ENCODE assay signal across 9 mouse cellular contexts in the genomic region with DNA sequence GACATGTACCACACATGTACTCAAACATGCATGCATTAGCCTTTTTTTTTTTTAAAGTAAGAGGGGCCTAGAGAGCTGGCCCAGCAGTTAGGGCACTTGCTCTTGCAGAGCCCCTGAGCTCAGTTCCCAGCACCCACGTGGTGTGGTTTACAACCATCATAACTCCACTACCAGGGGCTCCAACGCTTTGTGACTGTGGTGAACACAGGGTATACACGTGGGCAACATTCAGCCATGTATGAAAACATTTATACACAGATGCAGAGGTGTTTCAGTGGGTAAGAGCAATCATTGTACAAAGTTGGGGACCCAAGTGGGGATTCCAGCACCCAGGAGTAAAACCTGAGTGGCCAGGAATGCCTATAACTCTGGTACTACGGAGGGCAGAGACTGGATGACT. TPM values are rescaled to one million over a fixed set of nuclear protein-coding genes. Genes with fewer than 3 reads are reported as not detected.
A peak's percentile ranks its signal among the peaks of the same experiment; 100 is the strongest.
DNase-seq lines count a peak whose midpoint lies in the region; ATAC-seq and TF ChIP-seq lines count a peak whose summit lies in the region.
"Had no signal": no experiment of that assay in that cellular context is flagged by ENCODE, and none has a peak within 500 bp of the region (broad histone marks: within the 10 kb centered on the region; RNA-seq: fewer than 3 reads in every experiment).

No protein-coding gene starts in this region.

- ATAC-seq in liver, embryonic 13.5 days (ENCODE audit: low read depth): no peak

- no peak overlapping the region for H3K4me3 ChIP-seq in heart, adult 2 months
- peak overlapping the region; percentile 54 to 71 (median 57) for H3K4me3 ChIP-seq in CH12.LX (replicated peaks in 1 of 3; ENCODE audit: low read depth in 2 of 3, low read length in 2 of 3, poor library complexity in 1 of 3)
- no peak overlapping the region for H3K4me3 ChIP-seq in embryonic fibroblast, embryonic 13.5 days (ENCODE audit: insufficient read depth, low read length)
- H3K4me3 ChIP-seq in liver, embryonic 13.5 days (replicated peaks): no peak overlapping the region

- DNase-seq in heart, adult 2 months: no peak
- DNase-seq in heart, postnatal 10 days: no peak
- DNase-seq in CH12.LX (ENCODE audit: extremely low read depth): no peak
- no peak for DNase-seq in liver, embryonic 13.5 days
- DNase-seq in spleen, postnatal 4 days (ENCODE audit: low spot score in 2 of 2): no peak
- DNase-seq in urinary bladder, postnatal 36 days (ENCODE audit: low spot score in 2 of 2): no peak
- no peak for DNase-seq in adrenal gland, postnatal 36 days

- WGBS in heart, adult 2 months: 93% methylated on average over 4 of the region's 4 CpGs
- 82% methylated on average over 4 of the region's 4 CpGs for WGBS in liver, embryonic 13.5 days (ENCODE audit: insufficient replicate concordance)

- no peaks in the 10 kb centered on the region for H3K79me2 ChIP-seq in heart, adult 2 months (replicated peaks; ENCODE audit: control insufficient read depth, insufficient read depth, low read length)
- no peaks in the 10 kb centered on the region for H3K79me2 ChIP-seq in CH12.LX (replicated peaks; ENCODE audit: control insufficient read depth, extremely low read depth, insufficient read depth, poor library complexity, severe bottlenecking)

- peaks cover 11% of the 10 kb centered on the region for H3K4me1 ChIP-seq in heart, adult 2 months (ENCODE audit: control insufficient read depth, insufficient read depth, low read length)
- H3K4me1 ChIP-seq in CH12.LX (ENCODE audit: control insufficient read depth in 1 of 2, insufficient read depth in 2 of 2): peaks cover 18 to 44% of the 10 kb centered on the region in 2 experiments
- peaks cover 14% of the 10 kb centered on the region; the same call in 1 of the 2 replicates for H3K4me1 ChIP-seq in embryonic fibroblast, embryonic 13.5 days (ENCODE audit: control insufficient read depth, insufficient read depth, low read length)
- H3K4me1 ChIP-seq in liver, embryonic 13.5 days (replicated peaks): peaks cover 63% of the 10 kb centered on the region

- H3K36me3 ChIP-seq in heart, adult 2 months (ENCODE audit: control insufficient read depth, insufficient read depth, low read length): peaks cover 2% of the 10 kb centered on the region; the same call in 1 of the 2 replicates
- H3K36me3 ChIP-seq in CH12.LX (replicated peaks in 1 of 2; ENCODE audit: control insufficient read depth in 1 of 2, insufficient read depth in 1 of 2, low read length in 1 of 2): peaks cover 0 to 7% of the 10 kb centered on the region in 2 experiments
- no peaks in the 10 kb centered on the region for H3K36me3 ChIP-seq in liver, embryonic 13.5 days

- TF ChIP-seq EP300 in heart, adult 2 months (IDR thresholded peaks at IDR 0.05; ENCODE audit: insufficient read depth, low read depth, low read length): no peak
- no peak for TF ChIP-seq EP300 in CH12.LX (IDR thresholded peaks at IDR 0.05; ENCODE audit: low read length)

- H3K4me2 ChIP-seq in CH12.LX (ENCODE audit: insufficient read depth, low read depth, poor library complexity, severe bottlenecking): peak overlapping the region; percentile 83
- peak overlapping the region; percentile 70 for H3K4me2 ChIP-seq in liver, embryonic 13.5 days

- intact Hi-C loops in heart, adult 2 months (cut with DNase I): no loop called here
- intact Hi-C loops in heart, postnatal 10 days (cut with DNase I): no loop called here

- dilution Hi-C loops in CH12.LX (cut with MboI; ENCODE audit: extremely low pct_ligation_motif_present, extremely low pct_unique_long_range_greater_than_20kb, low sequenced_read_pairs): no loop called here

- TF ChIP-seq RAD21 in CH12.LX (IDR thresholded peaks at IDR 0.05; ENCODE audit: low read depth, low read length): no peak

- no peak for TF ChIP-seq CTCF in heart, adult 2 months (IDR thresholded peaks at IDR 0.05)
- TF ChIP-seq CTCF in CH12.LX (conservative IDR thresholded peaks at IDR 0.05 in 1 of 2, IDR thresholded peaks at IDR 0.05 in 1 of 2; ENCODE audit: low read depth in 2 of 2, low read length in 2 of 2): no peak
- TF ChIP-seq CTCF in embryonic fibroblast, embryonic 13.5 days (IDR thresholded peaks at IDR 0.05; ENCODE audit: borderline replicate concordance, insufficient read depth, low read length): no peak

- no peak overlapping the region for H3K9ac ChIP-seq in heart, adult 2 months (ENCODE audit: low read depth, low read length)
- peak overlapping the region; percentile 91; the same call in 1 of the 2 replicates for H3K9ac ChIP-seq in CH12.LX (ENCODE audit: insufficient read depth, low read depth)
- H3K9ac ChIP-seq in liver, embryonic 13.5 days: peak overlapping the region; percentile 63

- no peaks in the 10 kb centered on the region for H3K9me3 ChIP-seq in CH12.LX (replicated peaks; ENCODE audit: low read length)
- no peaks in the 10 kb centered on the region for H3K9me3 ChIP-seq in liver, embryonic 13.5 days (replicated peaks)

- TF ChIP-seq POLR2A in heart, adult 2 months (IDR thresholded peaks at IDR 0.05; ENCODE audit: insufficient read depth, low read depth, low read length): no peak
- no peak for TF ChIP-seq POLR2A in CH12.LX (IDR thresholded peaks at IDR 0.05; ENCODE audit: low read depth, low read length)
- peak; percentile 13; the same call in 1 of the 2 replicates for TF ChIP-seq POLR2A in embryonic fibroblast, embryonic 13.5 days (IDR thresholded peaks at IDR 0.05; ENCODE audit: low read depth, low read length)

- in situ Hi-C loops in CH12.LX (cut with MboI; ENCODE audit: low pct_ligation_motif_present, low pct_unique_long_range_greater_than_20kb, low sequenced_read_pairs): no loop called here

- H3K27me3 ChIP-seq in heart, adult 2 months (ENCODE audit: control insufficient read depth, insufficient read depth, low read length): no peaks in the 10 kb centered on the region
- H3K27me3 ChIP-seq in CH12.LX (replicated peaks): peaks cover 3% of the 10 kb centered on the region
- no peaks in the 10 kb centered on the region for H3K27me3 ChIP-seq in liver, embryonic 13.5 days

- H3K27ac ChIP-seq in heart, adult 2 months: peak overlapping the region; percentile 88
- H3K27ac ChIP-seq in CH12.LX (ENCODE audit: insufficient read depth, low read depth): peak overlapping the region; percentile 31; the same call in 1 of the 2 replicates
- H3K27ac ChIP-seq in embryonic fibroblast, embryonic 13.5 days (ENCODE audit: insufficient read depth, low read length): no peak overlapping the region; the same call in 1 of the 2 replicates
- peak overlapping the region; percentile 99 for H3K27ac ChIP-seq in liver, embryonic 13.5 days

TF ChIP-seq in CH12.LX, 34 proteins besides CTCF, POLR2A, EP300 and RAD21:
- TF ChIP-seq TBP (conservative IDR thresholded peaks at IDR 0.05; ENCODE audit: low read depth, low read length) (no peak), MYC (IDR thresholded peaks at IDR 0.05; ENCODE audit: low read depth, low read length) (no peak), USF1 (IDR thresholded peaks at IDR 0.05; ENCODE audit: low read depth, low read length) (no peak), USF2 (conservative IDR thresholded peaks at IDR 0.05; ENCODE audit: low read depth, low read length) (no peak), ZKSCAN1 (IDR thresholded peaks at IDR 0.05; ENCODE audit: borderline replicate concordance, low read depth, low read length) (no peak)

RNA-seq across cellular contexts. Expression of gene Ssc4d, which starts 16.0 kb away (rescaled TPM):
- under 1 TPM; 0.09 to 0.21 TPM for total RNA-seq in heart, adult 2 months (2021)
- 1.0 and 1.6 TPM in 2 replicates for polyA plus RNA-seq in heart, adult 2 months (2012; rRNA removed)
- 1 to 10 TPM in 1 of 2 experiments, under 1 TPM in 1; 0.43 to 1.4 TPM for total RNA-seq in heart, postnatal 10 days (2021)
- total RNA-seq in CH12.LX (2012; rRNA removed): 1.7 and 2.0 TPM in 2 replicates
- 1.8 and 2.9 TPM in 2 replicates for total RNA-seq in CH12.LX (2014; rRNA removed)
- 1.8 and 1.9 TPM in 2 replicates for polyA plus RNA-seq in CH12.LX (2012; ENCODE audit: insufficient read length, low read depth)
- polyA plus RNA-seq in embryonic fibroblast, embryonic 13.5 days (2011; ENCODE audit: insufficient read length, low read depth, missing spikeins): 3.2 and 3.3 TPM in 2 replicates
- polyA plus RNA-seq in liver, embryonic 13.5 days (2015; fragmentation: Nextera tagmentation; extraction: Ambion mirVana): 1.8 TPM in 2 replicates
- total RNA-seq in adrenal gland, postnatal 36 days (2021): 1 to 10 TPM; 2.3 to 3.3 TPM

RNA-seq across cellular contexts. Expression of gene Zp3, which starts 21.5 kb away (rescaled TPM):
- not detected for total RNA-seq in heart, adult 2 months (2021)
- not detected in 2 replicates for polyA plus RNA-seq in heart, adult 2 months (2012; rRNA removed)
- total RNA-seq in heart, postnatal 10 days (2021): not detected
- total RNA-seq in CH12.LX (2012; rRNA removed) (0.13 TPM in 1 of 2 replicates, not detected in the other), CH12.LX (2014; rRNA removed) (not detected in 2 replicates)
- polyA plus RNA-seq in CH12.LX (2012; ENCODE audit: insufficient read length, low read depth): not detected in 2 replicates
- polyA plus RNA-seq in embryonic fibroblast, embryonic 13.5 days (2011; ENCODE audit: insufficient read length, low read depth, missing spikeins): not detected in 2 replicates
- polyA plus RNA-seq in liver, embryonic 13.5 days (2015; fragmentation: Nextera tagmentation; extraction: Ambion mirVana): not detected in 2 replicates
- not detected for total RNA-seq in adrenal gland, postnatal 36 days (2021)
- total RNA-seq: gastrocnemius, adult 8-10 months had no signal

RNA-seq across cellular contexts. Expression of gene Ywhag, which starts 24.0 kb away (rescaled TPM):
- 100 to 1,000 TPM; 275 to 304 TPM for total RNA-seq in heart, adult 2 months (2021)
- polyA plus RNA-seq in heart, adult 2 months (2012; rRNA removed): 99.0 and 116 TPM in 2 replicates
- 100 to 1,000 TPM; 321 to 334 TPM for total RNA-seq in heart, postnatal 10 days (2021)
- total RNA-seq in CH12.LX (2012; rRNA removed) (77.3 and 89.2 TPM in 2 replicates), CH12.LX (2014; rRNA removed) (46.4 and 55.3 TPM in 2 replicates)
- 233 and 239 TPM in 2 replicates for polyA plus RNA-seq in CH12.LX (2012; ENCODE audit: insufficient read length, low read depth)
- polyA plus RNA-seq in embryonic fibroblast, embryonic 13.5 days (2011; ENCODE audit: insufficient read length, low read depth, missing spikeins): 255 and 333 TPM in 2 replicates
- 80.8 and 100 TPM in 2 replicates for polyA plus RNA-seq in liver, embryonic 13.5 days (2015; fragmentation: Nextera tagmentation; extraction: Ambion mirVana)
- 100 to 1,000 TPM; 499 to 690 TPM for total RNA-seq in adrenal gland, postnatal 36 days (2021)

RNA-seq across cellular contexts. Expression of gene Dtx2, which starts 36.2 kb away (rescaled TPM):
- total RNA-seq in heart, adult 2 months (2021): 1 to 10 TPM; 6.3 to 7.3 TPM
- 9.7 and 10.9 TPM in 2 replicates for polyA plus RNA-seq in heart, adult 2 months (2012; rRNA removed)
- 10 to 100 TPM in 1 of 2 experiments, 1 to 10 TPM in 1; 9.5 to 10.7 TPM for total RNA-seq in heart, postnatal 10 days (2021)
- total RNA-seq in CH12.LX (2012; rRNA removed) (20.4 and 22.0 TPM in 2 replicates), CH12.LX (2014; rRNA removed) (14.0 and 16.0 TPM in 2 replicates)
- 35.1 and 43.7 TPM in 2 replicates for polyA plus RNA-seq in CH12.LX (2012; ENCODE audit: insufficient read length, low read depth)
- polyA plus RNA-seq in embryonic fibroblast, embryonic 13.5 days (2011; ENCODE audit: insufficient read length, low read depth, missing spikeins): 8.5 and 10.9 TPM in 2 replicates
- 6.7 and 7.0 TPM in 2 replicates for polyA plus RNA-seq in liver, embryonic 13.5 days (2015; fragmentation: Nextera tagmentation; extraction: Ambion mirVana)
- 10 to 100 TPM; 13.3 to 17.1 TPM for total RNA-seq in adrenal gland, postnatal 36 days (2021)

Comparison
In these comparisons a context has a peak if more than half of its experiments do, and no peak if none do; other contexts are left out.
1. H3K4me3 ChIP-seq: peak in CH12.LX (3 of 3); none in heart, adult 2 months (single experiment), embryonic fibroblast, embryonic 13.5 days (single experiment) and liver, embryonic 13.5 days (single experiment).